Mouse (Mus musculus): ENCODE measurements around the gene Fbxl22. TPM values are rescaled to one million over a fixed set of nuclear protein-coding genes. Genes with fewer than 3 reads are reported as not detected.

Gene Fbxl22
- total RNA-seq, 2 experiments from 2014 or later, result 69.0 to 73.3 TPM

- intact Hi-C loops (cut with DNase I), result loop anchor here (5.0 kb wide), 1 partner anchor 277 kb away; no protein-coding TSS in a partner anchor
- DNase-seq, result peak; percentile 64 to 71
Measured at GRCm38 (mm10) chr9:66510351-66510841, 4.0 kb downstream of the Fbxl22 start.

- intact Hi-C loops (cut with DNase I), result no loop called here
- DNase-seq, result no peak
Measured at GRCm38 (mm10) chr9:66508890-66509399, 5.4 kb downstream of the Fbxl22 start.

DNA sequence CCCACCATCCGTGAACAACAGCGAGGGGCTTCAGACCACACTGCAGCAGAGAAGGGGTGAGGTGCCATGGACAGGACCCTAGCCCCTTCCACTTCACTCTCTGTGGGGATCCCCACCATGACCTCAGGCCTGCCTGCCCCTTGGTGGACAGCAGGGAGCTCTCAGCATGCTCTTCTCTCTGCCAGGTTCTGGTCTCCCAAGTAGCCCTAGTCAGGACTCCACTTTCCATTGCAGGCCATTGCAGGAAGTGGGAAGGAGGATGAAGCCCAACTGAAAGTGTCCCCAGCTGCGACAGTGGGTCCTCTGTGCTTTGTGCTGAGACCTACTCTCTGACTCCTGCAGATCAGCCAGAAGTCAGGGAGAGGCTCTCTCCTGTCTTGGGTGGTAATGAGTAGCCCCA is 6.7 kb downstream of the Fbxl22 start:
- DNase-seq, result no peak
- intact Hi-C loops (cut with DNase I), result no loop called here

DNA sequence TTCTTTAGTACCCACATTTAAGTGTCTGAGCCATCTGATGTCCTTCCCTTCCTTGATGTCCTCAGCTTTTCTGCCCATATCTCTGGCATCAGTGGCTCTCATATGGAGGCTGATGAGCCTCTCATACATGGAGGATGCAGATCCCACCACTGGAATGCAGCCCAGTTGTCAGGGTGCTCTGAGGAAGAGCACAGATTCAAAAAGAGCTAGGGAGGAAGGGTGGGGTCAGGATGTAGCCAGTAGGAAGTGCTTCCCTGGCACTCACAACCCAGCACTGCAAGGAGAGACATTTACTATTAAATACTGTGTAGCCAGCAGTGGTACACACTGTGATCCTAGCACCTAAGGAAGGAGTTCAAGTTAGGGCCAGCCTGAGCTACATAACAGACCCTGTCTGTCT is 8.0 kb downstream of the Fbxl22 start:
- intact Hi-C loops (cut with DNase I), result no loop called here

GRCm38 (mm10) chr9:66506011-66506410 is 8.4 kb downstream of the Fbxl22 start:
- no peak for DNase-seq
- intact Hi-C loops (cut with DNase I), result no loop called here

More for the DNA sequence above, 8.0 kb downstream of the Fbxl22 start:
- DNase-seq, result no peak

- intact Hi-C loops (cut with DNase I), result no loop called here
- DNase-seq, result no peak
Measured at GRCm38 (mm10) chr9:66505141-66505917, 9.1 kb downstream of the Fbxl22 start.

- no peak for DNase-seq
- intact Hi-C loops (cut with DNase I), result no loop called here
Measured at GRCm38 (mm10) chr9:66504518-66504917, 9.9 kb downstream of the Fbxl22 start.

DNA sequence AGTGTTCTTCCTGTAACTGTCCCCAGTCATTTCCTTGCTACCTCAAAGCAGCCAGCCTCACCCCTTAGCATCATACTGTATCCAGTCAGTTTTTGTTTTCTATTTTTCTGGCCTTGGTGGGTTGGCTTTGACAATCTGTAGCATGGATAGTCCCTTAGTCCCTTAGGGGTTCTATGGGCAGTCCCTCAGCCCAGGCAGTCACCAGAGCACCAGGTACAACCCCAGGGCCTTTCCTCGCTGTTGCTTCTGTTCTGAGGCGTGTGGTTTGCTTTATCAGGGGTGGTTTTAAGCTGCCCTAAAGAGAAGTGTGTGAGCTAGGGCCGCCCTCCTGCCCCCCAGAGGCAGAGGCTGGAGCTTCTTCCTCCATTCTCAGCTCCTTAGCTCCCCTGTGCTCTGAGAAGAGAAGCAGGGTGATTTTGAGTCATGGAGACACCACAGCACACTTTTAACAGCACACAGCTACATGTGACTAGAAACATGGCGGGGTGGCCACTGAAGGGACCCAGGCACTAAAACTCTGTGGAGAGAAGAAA is 10.4 kb downstream of the Fbxl22 start:
- DNase-seq, result no peak
- intact Hi-C loops (cut with DNase I), result no loop called here

GRCm38 (mm10) chr9:66501248-66501647 is 13.1 kb downstream of the Fbxl22 start:
- intact Hi-C loops (cut with DNase I), result no loop called here
- no peak for DNase-seq

DNA sequence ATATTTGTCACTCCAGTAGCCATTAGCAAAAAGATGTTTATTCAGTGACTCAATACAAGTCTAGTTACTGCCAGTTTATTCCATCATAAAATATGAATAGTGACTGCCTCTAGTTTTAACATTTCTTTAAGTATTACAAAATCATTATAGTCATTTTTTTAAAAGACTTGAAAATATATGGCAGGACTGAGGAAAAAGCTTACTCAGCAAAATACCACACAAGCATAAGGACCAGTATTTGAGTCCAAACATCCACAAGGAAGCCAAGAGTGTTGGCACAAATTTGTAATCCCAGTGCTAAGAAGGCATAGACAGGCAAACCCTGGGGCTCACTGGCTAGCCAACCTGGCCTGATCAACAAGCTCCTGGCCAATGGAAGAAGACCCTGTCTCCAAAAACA is 20.4 kb downstream of the Fbxl22 start:
- no peak for DNase-seq
- intact Hi-C loops (cut with DNase I), result no loop called here

DNA sequence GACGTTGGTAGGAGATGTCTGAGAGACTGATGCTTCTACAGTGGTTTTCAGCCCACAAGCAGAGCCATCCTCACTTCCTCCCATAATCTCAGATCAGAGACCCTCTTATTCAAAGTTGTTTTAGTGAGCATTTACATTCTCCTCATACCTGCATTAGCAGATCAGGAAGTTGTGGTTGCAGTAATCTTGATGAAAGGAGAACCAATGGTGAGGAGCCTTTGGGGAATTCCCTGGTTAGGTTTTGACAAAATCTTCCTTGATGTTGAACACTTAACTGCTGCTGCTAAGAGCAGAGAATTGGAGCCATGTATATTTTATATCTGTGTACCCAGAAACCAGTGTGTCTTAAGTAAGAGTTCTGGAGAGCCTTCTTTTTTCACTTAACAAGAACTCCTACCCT is 22.0 kb downstream of the Fbxl22 start:
- intact Hi-C loops (cut with DNase I), result no loop called here
- DNase-seq, result no peak

- intact Hi-C loops (cut with DNase I), result no loop called here
- DNase-seq, result no peak
Measured at GRCm38 (mm10) chr9:66488786-66489185, 25.6 kb downstream of the Fbxl22 start.

DNA sequence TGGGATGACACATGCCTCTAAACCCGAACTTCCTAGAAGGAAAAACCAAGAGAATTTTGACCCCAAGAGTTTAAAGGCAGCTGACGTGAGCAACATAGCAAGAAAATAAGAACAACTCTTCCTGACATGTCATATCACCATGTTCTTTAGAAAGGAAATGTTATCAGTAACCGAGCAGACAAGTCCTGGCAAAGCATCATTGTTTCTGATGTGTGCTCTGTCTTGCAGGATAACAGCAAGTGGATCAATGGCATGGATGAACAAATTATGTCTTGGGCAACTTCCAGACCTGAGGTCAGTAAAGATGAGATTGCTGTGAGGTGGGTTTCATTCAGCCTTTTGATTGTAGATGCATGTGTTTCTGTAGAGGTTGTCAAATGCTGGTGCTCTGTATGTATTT is 31.0 kb downstream of the Fbxl22 start:
- intact Hi-C loops (cut with DNase I), result no loop called here
- no peak for DNase-seq

- intact Hi-C loops (cut with DNase I), result no loop called here
- DNase-seq, result no peak
Measured at GRCm38 (mm10) chr9:66477785-66478184, 36.6 kb downstream of the Fbxl22 start.

DNA sequence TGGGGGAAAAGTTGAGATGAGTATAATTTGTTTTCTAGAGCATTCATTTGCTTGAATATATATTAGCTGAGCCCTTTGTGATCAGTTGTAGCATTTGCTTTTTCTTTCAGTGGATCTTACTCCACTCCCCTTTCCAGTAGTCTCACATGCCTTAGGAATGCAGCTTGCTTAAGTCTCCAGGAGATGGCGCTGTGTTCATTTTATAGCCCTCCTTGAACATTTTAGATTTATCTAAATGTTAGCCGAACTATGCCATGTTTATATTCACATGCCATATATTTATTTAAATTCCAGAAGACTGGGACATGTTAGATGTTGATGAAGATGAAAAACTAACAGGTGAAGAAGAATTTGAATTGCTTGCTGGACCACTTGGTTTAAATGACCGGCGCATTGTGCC is 49.3 kb downstream of the Fbxl22 start:
- DNase-seq, result peak; percentile 35 to 57

More for the DNA sequence above, 49.3 kb downstream of the Fbxl22 start:
- intact Hi-C loops (cut with DNase I), result loop anchor here (2.0 to 5.0 kb wide), 2 partner anchors 322 to 360 kb away; no protein-coding TSS in a partner anchor

Other genes starting within 250 kb of the Fbxl22 start
- 10 to 100 TPM; 48.3 to 50.4 TPM for gene Herc1, start 164.1 kb downstream of the Fbxl22 start, total RNA-seq (2021)
- 10 to 100 TPM; 29.8 to 33.9 TPM for gene Usp3, start 78.5 kb upstream of the Fbxl22 start, total RNA-seq (2021)
- under 1 TPM; 0.17 to 0.31 TPM for gene Car12, start 199.1 kb upstream of the Fbxl22 start, total RNA-seq (2021)